Mouse (Mus musculus) liver, postnatal 0 days (tissue): Measurements from ENCODE around the gene Gm17349. TPM values are rescaled to one million over a fixed set of nuclear protein-coding genes. Genes with fewer than 3 reads are reported as not detected.

Experiments used
- ATAC-seq: fragments of 200-750 bp; cut with Nextera tagmentation; 2 replicates; pipeline ENCODE4 v1.8.0; 2017; ENCODE audit warnings: mild to moderate bottlenecking, moderate library complexity
- DNase-seq: peaks from one replicate; pipeline ENCODE4 v3.0.0-alpha.2; 2016
- H3K27ac ChIP-seq: fragments of 300-500 bp; sonication (generic); 2 replicates; pipeline ENCODE4 v1.5.1; 2014; ENCODE audit warnings: antibody characterized with exemption, moderate library complexity, mild to moderate bottlenecking, low read depth
- H3K27me3 ChIP-seq: fragments of 300-500 bp; sonication (generic); 2 replicates; pipeline ENCODE4 v1.6.1; 2014; ENCODE audit warnings: low read length, control low read depth, mixed read lengths; ENCODE audit not compliant: insufficient read depth
- H3K36me3 ChIP-seq: fragments of 300-500 bp; sonication (generic); replicated peaks from 2 replicates; pipeline ENCODE4 v1.6.1; 2014; ENCODE audit warnings: mild to moderate bottlenecking, control low read depth, low read length, moderate library complexity, mixed read lengths; ENCODE audit not compliant: insufficient read depth
- H3K4me1 ChIP-seq: fragments of 300-500 bp; sonication (generic); 2 replicates; pipeline ENCODE4 v1.6.1; 2014; ENCODE audit warnings: antibody characterized with exemption, mild to moderate bottlenecking, control low read depth; ENCODE audit not compliant: insufficient read depth
- H3K4me2 ChIP-seq: fragments of 300-500 bp; sonication (generic); 2 replicates; pipeline ENCODE4 v1.6.1; 2014; ENCODE audit warnings: low read depth, mild to moderate bottlenecking, low read length, moderate library complexity, mixed read lengths
- H3K4me3 ChIP-seq: fragments of 300-500 bp; sonication (generic); 2 replicates; pipeline ENCODE4 v1.5.1; 2014; ENCODE audit warnings: low read depth, low read length
- H3K9ac ChIP-seq: fragments of 300-500 bp; sonication (generic); replicated peaks from 2 replicates; pipeline ENCODE4 v1.6.1; 2014; ENCODE audit warnings: mild to moderate bottlenecking, moderate library complexity
- H3K9me3 ChIP-seq: fragments of 300-500 bp; sonication (generic); 2 replicates; pipeline ENCODE4 v1.6.1; 2016; ENCODE audit warnings: mild to moderate bottlenecking, control low read depth, low read length, mixed read lengths
- CTCF ChIP-seq: sonication (generic); IDR thresholded peaks from 2 replicates; pipeline ENCODE4 v1.5.1; 2016; ENCODE audit warnings: antibody characterized with exemption, low read depth
- EP300 ChIP-seq: IDR thresholded peaks from 2 replicates; pipeline ENCODE4 v1.6.1; 2016; ENCODE audit warnings: antibody characterized with exemption, low read depth, mild to moderate bottlenecking
- WGBS: fragments of 180-500 bp; shearing (Covaris S2); extraction: QIAGEN DNeasy Blood & Tissue Kit; methylation state at CpG from one replicate; pipeline ENCODE4 v1.1.7; 2014; ENCODE audit not compliant: insufficient replicate concordance; 5-methylcytosine and 5-hydroxymethylcytosine counted together
- polyA plus RNA-seq: library from polyadenylated mRNA; unstranded; fragments of >200 nt; fragmentation: Nextera tagmentation; extraction: Ambion mirVana; gene quantifications from 2 replicates; pipeline ENCODE4 v1.2.1, GENCODE M21; 2015

Gene Gm17349
- 1.3 and 2.9 TPM in 2 replicates for polyA plus RNA-seq

GRCm38 (mm10) chr15:99705440-99706048, at the start of gene Gm17349:
TSS of gene Gm17349 (minus strand) at chr15:99705490.
- H3K4me2 ChIP-seq, result no peak within 1 kb of the TSS
- peak; percentile 80 for DNase-seq
- no peak within 1 kb of the TSS for H3K4me3 ChIP-seq

GRCm38 (mm10) chr15:99754204-99754603, 48.9 kb upstream of the Gm17349 start:
- no peak for DNase-seq
- Histone ChIP-seq H3K9me3 (no peaks in the 10 kb centered on the region), H3K27ac (no peak overlapping the region), H3K27me3 (no peaks in the 10 kb centered on the region), H3K4me2 (no peak overlapping the region), H3K9ac (no peak overlapping the region), H3K4me1 (no peaks in the 10 kb centered on the region), H3K36me3 (no peaks in the 10 kb centered on the region), H3K4me3 (no peak overlapping the region)
- no peak for TF ChIP-seq CTCF
- WGBS, result 74% methylated on average over 3 of the region's 3 CpGs
- ATAC-seq, result no peak

More at GRCm38 (mm10) chr15:99705440-99706048, at the start of gene Gm17349:
- H3K36me3 ChIP-seq, result peaks cover 34% of the 10 kb centered on the region
- WGBS, result 64% methylated on average over 11 of the region's 11 CpGs
- H3K9me3 ChIP-seq, result no peaks in the 10 kb centered on the region
- no peak within 1 kb of the TSS for H3K9ac ChIP-seq
- no peak within 1 kb of the TSS for H3K27ac ChIP-seq
- TF ChIP-seq EP300 (no peak), CTCF (peak; percentile 93)
- no peaks in the 10 kb centered on the region for H3K27me3 ChIP-seq
- H3K4me1 ChIP-seq, result peaks cover 12% of the 10 kb centered on the region
- no peak for ATAC-seq

GRCm38 (mm10) chr15:99740229-99740628, 34.9 kb upstream of the Gm17349 start:
- H3K4me1 ChIP-seq, result no peaks in the 10 kb centered on the region
- no peak overlapping the region for H3K27ac ChIP-seq
- H3K4me3 ChIP-seq, result no peak overlapping the region
- H3K36me3 ChIP-seq, result peaks cover 11% of the 10 kb centered on the region; the same call in 1 of the 2 replicates
- H3K27me3 ChIP-seq, result no peaks in the 10 kb centered on the region
- DNase-seq (no peak), ATAC-seq (no peak)
- H3K4me2 ChIP-seq, result no peak overlapping the region
- TF ChIP-seq CTCF (no peak), EP300 (no peak)
- H3K9ac ChIP-seq, result no peak overlapping the region
- no peaks in the 10 kb centered on the region for H3K9me3 ChIP-seq
- WGBS, result 80% methylated on average over 4 of the region's 4 CpGs

- H3K36me3 ChIP-seq, result peaks cover 11% of the 10 kb centered on the region; the same call in 1 of the 2 replicates
- DNase-seq (no peak), ATAC-seq (no peak)
- H3K4me1 ChIP-seq, result no peaks in the 10 kb centered on the region
- no peak overlapping the region for H3K9ac ChIP-seq
- no peak overlapping the region for H3K27ac ChIP-seq
- no peak overlapping the region for H3K4me2 ChIP-seq
- H3K4me3 ChIP-seq, result no peak overlapping the region
- H3K27me3 ChIP-seq, result no peaks in the 10 kb centered on the region
- no peaks in the 10 kb centered on the region for H3K9me3 ChIP-seq
- TF ChIP-seq EP300 (no peak), CTCF (no peak)
- WGBS, result 88% methylated on average over 11 of the region's 11 CpGs
These were observed 31.4 kb upstream of the Gm17349 start for GRCm38 (mm10) chr15:99736675-99737074.

GRCm38 (mm10) chr15:99735631-99736030, 30.3 kb upstream of the Gm17349 start:
- H3K4me3 ChIP-seq, result no peak overlapping the region
- ATAC-seq (no peak), DNase-seq (no peak)
- H3K27ac ChIP-seq, result no peak overlapping the region
- no peak overlapping the region for H3K9ac ChIP-seq
- peaks cover 11% of the 10 kb centered on the region; the same call in 1 of the 2 replicates for H3K36me3 ChIP-seq
- H3K4me1 ChIP-seq, result no peaks in the 10 kb centered on the region
- no peaks in the 10 kb centered on the region for H3K9me3 ChIP-seq
- TF ChIP-seq CTCF, result no peak
- TF ChIP-seq EP300, result no peak
- no peaks in the 10 kb centered on the region for H3K27me3 ChIP-seq
- 89% methylated on average over 2 of the region's 2 CpGs for WGBS
- no peak overlapping the region for H3K4me2 ChIP-seq

GRCm38 (mm10) chr15:99733186-99733585, 27.9 kb upstream of the Gm17349 start:
- Histone ChIP-seq H3K4me3 (no peak overlapping the region), H3K9ac (no peak overlapping the region), H3K4me2 (no peak overlapping the region), H3K27ac (no peak overlapping the region), H3K36me3 (peaks cover 19% of the 10 kb centered on the region), H3K27me3 (no peaks in the 10 kb centered on the region), H3K4me1 (no peaks in the 10 kb centered on the region), H3K9me3 (0 out of 2 replicates have a peak, but pooled peaks cover 3% of the 10 kb centered on the region)
- WGBS, result 90% methylated on average over 5 of the region's 5 CpGs
- no peak for DNase-seq
- no peak for ATAC-seq
- TF ChIP-seq CTCF (no peak), EP300 (no peak)
